Mouse (Mus musculus) embryonic facial prominence, embryonic 13.5 days (tissue): ENCODE measurements around the gene Tma16. TPM values are rescaled to one million over a fixed set of nuclear protein-coding genes. Genes with fewer than 3 reads are reported as not detected.

ENCODE experiments used
- polyA plus RNA-seq: library from polyadenylated mRNA; unstranded; fragments of >200 nt; fragmentation: Nextera tagmentation; extraction: Ambion mirVana; gene quantifications from 2 replicates; pipeline ENCODE4 v1.2.1, GENCODE M21; 2015

Tma16 gene
- polyA plus RNA-seq, 1 experiment from 2014 or later: 17.7 TPM

Other genes with a start within 250 kb of the Tma16 start
- not detected in 2 replicates for gene Tktl2, start 25.2 kb upstream of the Tma16 start, polyA plus RNA-seq
- 0.22 TPM in 1 of 2 replicates, not detected in the other for gene Npy5r, start 201.6 kb upstream of the Tma16 start, polyA plus RNA-seq
- 2.1 and 2.4 TPM in 2 replicates for gene Npy1r, start 210.7 kb upstream of the Tma16 start, polyA plus RNA-seq